Mouse (Mus musculus): ENCODE results near the gene Rbbp4.
A peak's percentile ranks its signal among the peaks of the same experiment; 100 is the strongest.
"Not testable (repeated sequence)": the region's sequence is repeated elsewhere in the genome, so short reads cannot be mapped to it uniquely, and the experiment has no call there.

The Rbbp4 gene

DNA sequence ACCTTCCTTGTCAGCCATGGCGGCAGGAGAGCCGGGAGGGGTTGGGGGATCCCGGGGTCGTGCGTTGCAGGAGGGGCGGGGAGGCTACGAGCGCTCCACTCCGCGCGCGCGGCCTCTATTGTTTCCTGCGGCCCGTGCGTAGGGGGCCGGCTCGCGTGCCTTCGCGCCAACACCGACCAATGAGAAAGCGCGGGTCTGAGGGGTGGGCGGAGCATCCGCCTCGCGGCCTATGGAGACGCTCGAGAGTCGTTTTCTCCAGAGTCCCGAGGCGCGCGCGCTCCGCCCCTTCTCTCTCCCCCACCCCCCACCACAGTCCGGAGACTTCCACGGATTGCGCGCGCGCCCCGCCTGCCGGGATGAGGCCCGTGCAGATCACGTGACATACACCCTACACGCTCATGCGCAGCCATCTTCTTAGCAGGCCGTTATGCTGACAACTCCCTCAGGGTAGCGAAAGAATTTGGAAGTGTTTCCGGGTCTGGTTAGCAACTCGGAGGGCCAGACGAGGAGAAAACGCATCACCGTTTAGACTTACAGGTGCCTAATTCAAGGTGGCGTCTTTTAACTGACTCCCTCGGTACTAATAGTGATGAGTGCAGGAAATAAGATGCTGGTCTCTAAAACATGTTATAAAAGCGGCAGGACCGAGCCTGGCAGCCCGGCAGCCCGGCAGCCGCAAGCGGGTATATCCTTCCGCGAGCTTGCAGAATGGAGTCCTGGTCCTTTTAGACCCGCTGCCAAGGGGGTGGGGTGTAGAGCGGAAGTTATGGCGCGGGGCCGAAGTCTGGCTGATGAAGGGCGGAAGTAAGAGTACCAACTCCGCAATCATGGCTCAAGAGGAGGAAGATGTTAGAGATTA, at the start of gene Rbbp4, which contains the start of gene Zbtb8os:
Rbbp4 (minus strand) TSS at position 155 of the 859 bp plus-strand sequence.
Zbtb8os (plus strand) TSS at position 480 of the 859 bp plus-strand sequence.
- peak; percentile 99 for DNase-seq

DNA sequence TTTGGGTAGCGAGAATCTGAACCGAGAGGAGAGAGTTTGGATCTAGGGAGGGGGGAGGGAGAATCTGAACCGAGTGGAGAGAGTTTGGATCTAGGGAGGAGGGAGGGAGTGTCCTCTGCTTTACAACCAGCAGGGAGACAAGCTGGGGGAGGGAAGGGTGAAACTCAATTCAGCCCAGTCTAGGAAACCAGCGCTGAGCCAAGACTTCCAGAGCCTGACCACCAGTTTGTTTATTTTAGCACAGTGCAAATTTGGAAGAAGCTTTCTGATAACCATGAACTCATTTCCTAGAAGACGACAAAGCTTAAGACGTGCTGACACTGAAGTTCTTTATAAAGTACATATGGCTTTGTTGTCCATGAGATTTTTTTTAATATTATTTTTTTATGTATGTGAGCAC, 49.3 kb upstream of the Rbbp4 start:
- DNase-seq = peak; percentile 70

DNA sequence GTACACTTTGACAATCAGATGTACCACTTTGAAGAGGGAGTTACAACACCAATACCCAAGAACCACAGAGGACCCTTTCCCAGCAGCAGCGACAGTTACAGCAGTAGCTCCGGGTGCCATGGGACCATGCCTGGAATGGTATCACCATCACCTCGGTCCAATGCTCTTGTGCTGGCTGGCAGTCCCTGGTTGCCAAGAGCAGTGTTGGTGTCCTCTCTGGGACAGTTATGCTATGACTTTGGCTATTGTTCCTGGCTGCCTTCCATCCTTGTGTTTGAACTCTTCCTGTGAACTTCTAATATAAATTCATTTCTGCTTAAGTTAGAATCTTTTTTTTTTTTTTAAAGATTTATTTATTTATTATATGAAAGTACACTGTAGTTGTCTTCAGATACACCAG, 48.4 kb upstream of the Rbbp4 start:
- peak; percentile 28 for DNase-seq

DNA sequence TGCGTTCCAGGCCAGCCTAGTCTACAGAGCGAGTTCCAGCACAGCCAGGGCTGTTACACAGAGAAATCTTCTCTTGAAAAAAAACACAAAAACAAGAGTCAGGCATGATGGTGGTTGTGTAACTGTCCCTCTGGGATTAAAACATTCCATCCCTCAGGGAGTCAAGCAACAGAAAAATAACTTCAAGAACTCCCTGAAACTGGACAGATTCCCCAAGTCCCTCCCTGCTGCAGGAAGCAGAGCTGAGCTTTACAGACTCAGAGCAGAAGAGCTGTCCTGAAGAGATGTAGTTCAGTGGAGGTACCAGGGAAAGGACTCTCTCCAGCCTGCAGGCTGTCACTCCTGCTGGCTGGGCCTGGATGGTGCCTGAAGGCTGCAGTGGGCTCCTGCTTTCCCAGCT, 47.3 kb upstream of the Rbbp4 start:
- DNase-seq = peak; percentile 39

DNA sequence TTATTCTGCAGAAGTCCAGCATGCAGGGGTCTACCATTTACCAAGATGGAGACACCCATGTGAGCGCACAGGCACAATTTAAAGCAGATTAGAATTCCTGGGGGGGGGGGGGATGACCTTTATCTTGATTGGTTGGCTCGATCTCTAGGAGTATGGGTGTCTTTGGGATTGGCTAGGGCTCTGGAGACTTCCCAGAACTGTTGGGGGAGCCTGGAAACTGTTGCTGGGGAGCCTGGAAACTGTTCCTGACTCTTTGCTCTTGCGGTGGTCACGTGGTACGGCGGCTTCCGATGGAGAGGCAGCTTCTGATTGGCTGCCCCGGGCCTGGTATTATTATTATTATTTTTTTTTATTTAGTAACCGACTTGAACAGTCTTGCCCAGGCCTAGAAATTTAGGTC, 46.9 kb upstream of the Rbbp4 start:
- no peak for DNase-seq

DNA sequence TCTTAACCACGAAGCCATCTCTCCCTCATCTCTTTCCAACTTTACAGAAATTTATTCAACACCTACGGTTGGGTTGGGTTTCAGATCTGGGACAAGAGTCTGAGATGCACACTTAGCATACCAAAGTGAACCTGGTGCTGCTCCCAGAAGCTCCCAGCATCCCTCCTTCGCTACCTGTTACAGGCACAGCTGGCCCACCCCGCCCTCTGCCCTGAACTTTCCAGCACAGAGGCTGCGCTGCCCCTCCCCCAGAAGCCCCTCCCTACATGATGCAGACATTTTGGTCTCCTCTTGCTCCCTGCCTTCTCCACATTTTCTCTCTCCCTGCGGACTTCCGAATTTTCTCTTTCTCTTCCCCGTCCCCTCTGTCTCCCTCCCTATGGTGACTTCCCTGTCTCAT, 46.0 kb upstream of the Rbbp4 start:
- DNase-seq = no peak

DNA sequence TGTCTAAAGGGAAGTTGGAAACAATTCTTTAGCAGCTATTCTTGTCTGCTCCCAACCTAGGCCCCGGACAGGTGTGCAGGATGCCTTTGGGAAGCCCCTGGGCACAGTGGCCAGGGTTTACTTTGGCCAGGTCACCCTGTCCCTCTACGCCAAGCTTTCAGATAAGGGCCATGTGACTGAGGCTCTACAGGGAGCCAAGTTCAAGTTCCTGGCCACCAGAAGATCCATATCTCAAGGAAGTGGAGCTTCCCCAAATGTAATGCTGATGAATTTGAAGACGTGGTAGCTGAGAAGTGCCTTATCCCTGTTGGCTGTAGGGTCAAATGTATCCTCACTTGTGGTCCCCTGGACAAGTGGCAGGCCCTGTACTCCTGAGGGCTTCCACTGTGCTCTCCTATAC, 44.6 kb upstream of the Rbbp4 start:
- no peak for DNase-seq

DNA sequence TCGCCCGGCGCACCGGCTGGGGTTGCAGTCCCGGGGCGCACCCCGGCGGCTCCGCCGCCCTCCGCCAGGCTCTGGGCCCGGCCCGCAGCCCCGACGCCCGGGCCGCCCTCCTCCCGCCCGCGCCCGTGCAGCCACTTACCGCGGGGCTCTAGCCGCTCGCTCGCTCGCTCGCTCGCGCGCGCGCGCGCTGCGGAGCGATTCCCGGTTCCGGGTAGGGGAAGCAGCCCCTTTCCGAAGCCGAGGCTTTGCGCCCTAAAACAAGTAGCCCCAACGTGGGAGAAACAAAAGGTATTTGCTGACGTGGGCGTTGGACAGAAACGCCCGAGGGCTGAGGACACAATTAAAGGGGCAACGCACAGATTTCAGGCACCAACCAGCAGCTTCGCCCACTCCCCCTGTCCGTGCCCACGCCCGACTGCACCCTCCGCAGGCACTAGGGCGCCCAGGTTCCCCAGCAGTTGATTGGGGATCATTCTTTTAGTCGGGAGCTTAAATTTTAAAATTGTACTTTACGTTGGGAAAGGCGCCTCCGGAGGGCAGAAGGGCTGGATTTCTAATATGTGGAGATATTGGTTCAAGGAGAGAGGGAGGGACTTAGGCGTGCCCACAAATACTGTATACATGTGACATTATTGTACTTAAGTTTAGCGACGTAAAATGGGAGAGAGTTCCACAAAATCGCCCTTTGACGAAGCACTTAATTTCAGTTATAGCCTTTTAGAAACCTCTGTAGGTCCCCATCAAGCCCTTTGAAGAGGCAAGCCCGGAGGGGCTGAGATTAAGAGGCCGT, 42.6 kb upstream of the Rbbp4 start, which contains the start of gene Zbtb8a:
Zbtb8a (minus strand) TSS at position 516 of the 790 bp plus-strand sequence.
- DNase-seq = peak; percentile 71

DNA sequence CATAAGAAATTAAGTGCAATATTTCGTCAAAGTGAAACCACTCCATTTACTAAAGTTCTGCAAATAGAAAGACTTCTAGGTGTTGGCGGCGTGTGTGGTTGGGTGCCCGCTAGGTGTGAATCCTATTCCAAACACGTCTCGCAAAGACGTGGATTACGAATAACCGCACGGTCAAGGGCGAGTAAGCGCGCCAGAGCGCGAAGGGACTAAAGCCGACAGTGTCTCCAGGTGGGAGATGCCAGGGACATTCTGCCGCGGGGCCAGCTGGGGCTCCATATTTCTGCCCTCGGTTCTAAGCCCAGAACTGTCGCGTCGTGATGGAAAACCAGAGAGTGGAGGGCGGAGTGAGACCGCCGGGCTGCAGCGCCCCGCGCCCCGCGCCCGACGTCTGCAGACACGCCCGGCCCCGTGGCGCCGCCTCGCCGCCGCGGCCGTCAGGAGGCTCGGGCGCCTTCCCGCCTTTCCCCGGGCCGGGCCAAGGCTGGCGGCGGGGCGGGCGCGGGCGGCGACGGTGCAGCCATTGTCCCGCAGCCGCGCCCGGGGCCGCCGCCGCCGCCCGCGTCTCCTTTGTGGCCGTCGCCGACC, 41.9 kb upstream of the Rbbp4 start:
- peak; percentile 73 for DNase-seq

DNA sequence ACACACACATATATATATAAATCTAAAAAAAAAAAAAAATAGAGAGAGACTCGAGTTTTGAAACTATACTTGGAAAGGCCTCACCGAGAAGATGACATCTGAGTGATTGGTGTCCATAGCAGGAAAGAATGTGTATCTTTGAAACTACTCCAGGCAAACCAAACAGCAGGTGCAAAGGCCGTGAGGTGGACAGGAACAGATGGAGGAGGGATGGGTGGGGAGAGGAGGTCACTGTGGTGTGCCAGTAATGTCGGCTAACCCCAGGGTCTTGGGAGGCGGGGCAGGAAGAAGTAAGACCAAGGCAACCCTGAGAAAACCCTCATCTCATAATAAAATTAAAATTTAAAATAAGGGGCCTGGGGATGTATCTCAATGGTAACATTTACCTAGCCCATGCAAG, 40.7 kb upstream of the Rbbp4 start:
- no peak for DNase-seq

DNA sequence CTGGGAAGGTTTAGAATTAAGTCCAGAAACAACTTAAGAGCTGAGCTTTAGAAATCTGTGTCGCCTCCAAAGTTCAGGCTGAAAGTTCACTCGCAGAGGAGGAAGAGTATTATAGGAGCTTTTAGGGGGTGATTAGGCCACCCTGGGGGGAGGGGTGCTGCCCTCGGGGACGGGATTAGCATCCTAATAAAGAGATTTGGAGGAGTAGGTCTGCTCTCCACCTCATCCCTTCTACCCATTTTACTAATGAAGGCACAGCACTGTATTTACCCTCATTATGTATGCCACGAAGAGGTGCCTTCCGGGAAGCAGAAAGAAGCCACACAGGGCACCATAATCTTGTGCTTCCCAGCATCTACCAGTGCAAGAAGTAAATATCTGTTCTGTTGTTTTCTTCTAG, 39.8 kb upstream of the Rbbp4 start:
- no peak for DNase-seq

DNA sequence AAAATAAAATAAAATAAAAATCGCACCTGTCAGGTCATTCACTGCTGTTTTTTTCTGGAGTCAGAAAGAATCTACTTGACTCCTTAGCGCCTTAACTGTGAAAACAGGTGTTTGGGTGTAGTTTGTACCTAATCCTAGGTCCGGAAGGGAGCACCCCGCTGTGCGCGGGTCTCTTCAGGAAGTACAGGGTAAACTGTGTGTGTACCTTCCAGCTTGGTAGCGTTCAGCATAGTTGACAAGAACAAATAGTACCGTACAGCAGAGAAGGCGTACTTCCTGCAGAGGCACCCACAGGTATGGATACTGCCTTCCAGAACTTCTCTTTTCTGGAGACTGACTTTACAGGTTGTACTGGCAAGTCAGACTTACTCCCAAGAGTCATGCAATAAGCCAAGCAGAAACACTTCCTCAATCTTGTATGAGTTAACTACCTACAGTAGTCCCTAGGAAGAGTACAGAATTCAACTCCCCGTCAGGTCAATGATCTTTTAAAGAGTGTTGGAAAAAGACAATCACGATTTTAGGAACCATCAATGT, 39.1 kb upstream of the Rbbp4 start:
- no peak for DNase-seq

DNA sequence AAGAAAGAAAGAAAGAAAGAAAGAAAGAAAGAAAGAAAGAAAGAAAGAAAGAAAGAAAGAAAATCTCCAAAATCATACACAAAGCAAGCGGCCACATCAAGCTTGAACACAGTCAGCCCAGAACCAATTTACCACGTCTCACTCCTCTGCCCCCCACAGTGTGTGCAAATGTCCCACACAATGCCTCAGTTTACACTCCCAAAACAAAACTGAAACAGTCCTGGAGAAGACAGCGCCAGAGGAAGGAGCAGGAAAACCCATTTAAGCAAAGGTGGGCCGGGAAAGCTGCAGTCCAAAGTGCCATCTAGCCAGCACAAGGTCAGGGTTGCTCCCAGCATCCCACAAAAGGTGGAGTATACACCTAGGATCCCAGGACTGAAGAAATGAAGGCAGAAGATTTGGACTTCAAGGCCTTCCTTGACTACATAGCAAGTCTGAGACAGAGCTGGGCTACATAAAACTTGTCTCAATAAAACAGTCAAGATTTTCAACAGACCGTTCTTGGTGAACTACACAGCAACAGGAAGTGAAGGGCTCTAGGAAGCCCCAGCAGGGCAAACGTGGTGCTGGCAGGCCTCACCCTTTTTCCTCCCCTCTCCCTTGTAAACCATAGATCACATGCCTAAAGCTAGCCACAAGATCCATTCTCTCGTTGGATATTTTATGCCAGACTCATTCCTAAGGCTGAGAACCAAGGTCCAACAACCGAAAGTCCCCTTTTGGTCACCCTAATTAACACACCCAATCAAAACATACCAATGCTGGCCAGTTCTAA, 38.2 kb upstream of the Rbbp4 start:
- DNase-seq = no peak

DNA sequence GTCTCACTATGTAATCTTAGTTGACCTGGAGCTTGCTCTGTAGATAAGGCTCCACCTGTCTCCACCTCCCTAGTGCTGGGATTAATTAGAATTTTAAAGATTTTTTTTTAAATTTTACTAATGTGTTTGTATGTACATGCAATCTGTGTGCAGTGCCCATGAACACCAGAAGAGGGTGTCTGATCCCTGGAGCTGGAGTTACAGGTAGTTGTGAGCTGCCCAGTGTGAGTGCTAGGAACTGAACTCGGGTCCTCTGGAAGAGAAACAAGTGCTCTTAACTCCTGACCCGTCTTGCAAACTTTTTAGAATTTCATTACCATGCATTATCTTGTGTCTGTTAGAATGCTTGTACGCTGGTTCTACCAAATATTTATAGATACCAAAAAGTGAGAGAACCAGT, 36.2 kb upstream of the Rbbp4 start:
- DNase-seq = no peak

DNA sequence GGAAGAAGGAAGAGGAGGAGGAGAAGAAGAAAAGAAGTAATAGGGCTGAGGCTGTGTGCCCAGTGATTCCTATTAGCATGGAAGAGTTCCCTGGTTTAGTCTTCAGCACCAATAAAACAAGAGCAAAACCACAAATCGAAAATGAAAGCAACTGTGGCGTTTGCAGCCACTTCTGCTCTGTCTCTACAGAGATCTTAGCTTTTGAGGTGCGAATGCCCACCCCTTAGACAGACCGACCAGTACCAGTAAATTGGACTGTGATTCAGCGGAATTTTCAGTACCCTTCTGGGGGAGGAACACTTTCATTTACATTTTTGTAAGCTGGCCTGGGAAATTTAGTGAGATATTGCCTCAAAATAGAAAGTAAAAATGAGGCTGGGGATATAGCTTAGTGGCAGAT, 30.1 kb upstream of the Rbbp4 start:
- DNase-seq = no peak

DNA sequence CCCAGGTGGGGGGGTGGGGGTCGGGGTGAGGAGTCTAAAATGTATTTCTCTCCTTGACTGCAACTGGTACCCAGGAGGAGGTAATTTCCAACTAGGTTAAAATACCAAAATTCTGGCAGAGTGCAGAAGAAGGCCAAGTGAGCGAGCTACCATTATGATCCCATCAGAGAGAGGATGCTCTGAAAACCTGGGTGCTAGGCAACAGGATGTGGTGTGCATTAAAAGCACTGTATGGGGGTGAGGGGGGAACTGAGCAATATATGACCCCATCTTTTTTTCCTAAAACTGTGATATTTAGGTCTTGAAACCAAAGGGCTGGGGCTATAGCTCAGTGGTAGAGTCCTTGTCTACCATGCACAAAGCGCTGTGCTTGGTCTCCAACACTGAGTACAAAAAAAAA, 29.2 kb upstream of the Rbbp4 start:
- DNase-seq = no peak

DNA sequence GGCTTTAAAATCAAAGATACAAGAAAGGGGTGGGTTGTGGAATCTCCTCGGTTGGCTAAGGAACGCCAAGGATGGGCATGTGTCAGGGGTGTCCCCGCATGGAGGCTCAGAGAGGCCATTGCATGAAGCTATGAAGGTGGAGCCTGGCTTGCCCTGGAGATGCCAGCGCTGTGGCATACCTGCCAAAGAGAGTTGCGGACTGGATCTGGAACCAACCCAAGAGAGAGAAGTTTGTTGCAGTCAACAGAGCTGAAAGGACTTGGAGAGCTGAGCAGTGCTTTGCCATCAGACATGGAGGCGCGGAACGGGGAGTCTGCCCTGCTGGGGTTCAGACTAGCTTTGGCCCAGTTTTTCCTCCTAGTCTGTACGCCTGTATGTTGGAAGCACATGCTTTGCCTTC, 28.3 kb upstream of the Rbbp4 start:
- no peak for DNase-seq

DNA sequence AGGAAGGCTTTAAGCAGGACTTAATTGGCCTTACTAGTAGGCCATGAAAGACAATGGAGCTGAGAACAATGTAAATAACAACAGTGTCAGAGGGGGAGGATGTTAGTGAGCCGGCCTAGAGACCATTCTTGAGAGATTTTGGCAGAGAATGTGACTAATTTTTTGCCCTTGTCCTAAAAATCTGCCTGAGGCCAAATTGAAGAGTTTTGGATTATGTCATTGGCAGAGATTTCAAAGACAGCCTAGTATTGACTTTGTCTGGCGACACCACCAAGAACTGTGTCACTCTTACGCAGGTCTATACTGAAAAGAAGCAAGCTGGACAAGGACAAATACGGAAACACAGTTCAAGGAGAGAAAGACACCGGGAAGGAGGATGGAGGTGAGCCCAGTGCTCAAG, 27.6 kb upstream of the Rbbp4 start:
- DNase-seq = no peak

DNA sequence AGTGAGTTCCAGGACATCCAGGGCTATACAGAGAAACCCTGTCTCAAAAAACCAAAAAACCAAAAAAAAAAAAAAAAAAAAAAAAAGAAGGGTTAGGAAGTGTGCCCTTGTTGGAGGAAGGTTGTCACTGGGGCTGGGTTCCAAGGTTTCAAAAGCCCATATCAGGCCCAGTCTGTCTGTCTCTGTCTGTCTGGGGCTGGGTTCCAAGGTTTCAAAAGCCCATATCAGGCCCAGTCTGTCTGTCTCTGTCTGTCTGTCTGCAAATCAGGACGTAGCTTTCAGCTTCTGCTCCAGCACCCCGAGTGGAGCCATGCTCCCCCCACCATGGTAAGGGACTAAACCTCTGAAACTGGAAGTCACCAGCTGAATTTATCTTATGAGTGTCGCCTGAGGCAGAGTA, 27.1 kb upstream of the Rbbp4 start:
- not testable (repeated sequence) for DNase-seq

DNA sequence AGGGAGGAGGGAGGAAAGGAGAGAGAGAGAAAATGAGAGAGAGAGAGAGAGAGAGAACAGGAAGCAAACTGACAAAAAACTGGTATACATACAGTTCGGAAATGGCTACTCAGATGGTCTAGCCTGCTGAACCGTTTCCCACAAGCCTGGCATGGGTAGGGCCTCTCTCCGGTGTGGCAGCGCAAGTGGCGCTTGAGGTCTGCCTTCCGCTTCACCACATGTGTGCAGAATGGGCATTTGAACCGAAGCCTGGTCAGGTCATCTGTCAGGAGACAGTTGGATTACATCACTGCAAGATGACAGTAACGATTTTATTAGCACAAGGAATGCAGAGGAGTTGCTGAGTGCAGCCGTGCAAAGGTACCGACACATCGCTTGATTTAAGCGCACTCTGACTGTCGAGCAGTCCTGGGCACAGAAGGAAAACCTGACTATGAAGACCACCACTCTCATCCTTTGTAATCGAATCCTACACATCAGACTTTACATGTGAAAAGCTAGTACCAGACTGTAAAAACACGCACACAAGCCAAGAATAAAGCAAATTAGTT, 22.5 kb upstream of the Rbbp4 start:
- no peak for DNase-seq

DNA sequence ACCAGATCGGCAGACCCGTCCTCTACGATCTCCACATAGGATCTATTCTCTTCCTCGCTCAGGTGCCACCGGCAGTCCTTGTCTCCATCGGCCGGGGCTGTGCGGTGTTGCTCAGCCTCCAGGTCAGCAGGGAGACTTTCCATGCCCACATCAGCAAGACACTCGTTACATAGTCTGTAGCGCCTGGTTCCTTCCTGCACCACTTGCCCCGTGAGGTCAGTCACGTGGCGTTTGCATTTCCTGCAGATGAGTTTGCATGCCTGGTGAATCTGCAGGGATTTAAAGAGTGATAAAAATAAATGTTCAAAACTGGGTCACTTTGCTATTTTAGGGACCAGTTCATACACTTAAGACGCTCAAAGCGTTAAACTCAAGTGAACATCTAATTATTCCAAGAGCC, 19.1 kb upstream of the Rbbp4 start:
- DNase-seq = no peak

DNA sequence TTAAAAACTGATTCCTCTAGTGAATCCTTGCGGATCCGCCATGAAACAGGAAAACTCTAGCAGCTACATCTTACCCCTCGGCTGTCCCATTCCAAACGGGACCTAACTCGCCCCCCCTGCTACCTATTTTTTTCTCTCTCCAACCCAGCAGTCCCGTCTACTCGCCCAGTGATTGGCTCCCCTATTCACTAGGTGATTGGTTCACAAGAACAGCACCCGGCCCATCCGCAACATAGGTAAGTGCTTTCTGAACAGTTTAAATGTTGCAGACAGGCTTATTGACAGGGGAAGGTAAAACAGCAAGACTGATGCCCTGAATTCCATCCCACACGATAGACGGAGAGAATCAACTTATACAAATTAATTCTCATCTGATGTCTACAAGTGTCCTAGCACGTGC, 18.0 kb upstream of the Rbbp4 start:
- no peak for DNase-seq

Measured in kidney, postnatal 10 days (tissue).